Mouse (Mus musculus) kidney, adult 9 months (tissue): ENCODE measurements around the gene Cfap97.
"Not testable (repeated sequence)": the region's sequence is repeated elsewhere in the genome, so short reads cannot be mapped to it uniquely, and the experiment has no call there.

ENCODE experiments used
- DNase-seq: peaks from one replicate; pipeline ENCODE4 v3.0.0; 2022

The Cfap97 gene

DNA sequence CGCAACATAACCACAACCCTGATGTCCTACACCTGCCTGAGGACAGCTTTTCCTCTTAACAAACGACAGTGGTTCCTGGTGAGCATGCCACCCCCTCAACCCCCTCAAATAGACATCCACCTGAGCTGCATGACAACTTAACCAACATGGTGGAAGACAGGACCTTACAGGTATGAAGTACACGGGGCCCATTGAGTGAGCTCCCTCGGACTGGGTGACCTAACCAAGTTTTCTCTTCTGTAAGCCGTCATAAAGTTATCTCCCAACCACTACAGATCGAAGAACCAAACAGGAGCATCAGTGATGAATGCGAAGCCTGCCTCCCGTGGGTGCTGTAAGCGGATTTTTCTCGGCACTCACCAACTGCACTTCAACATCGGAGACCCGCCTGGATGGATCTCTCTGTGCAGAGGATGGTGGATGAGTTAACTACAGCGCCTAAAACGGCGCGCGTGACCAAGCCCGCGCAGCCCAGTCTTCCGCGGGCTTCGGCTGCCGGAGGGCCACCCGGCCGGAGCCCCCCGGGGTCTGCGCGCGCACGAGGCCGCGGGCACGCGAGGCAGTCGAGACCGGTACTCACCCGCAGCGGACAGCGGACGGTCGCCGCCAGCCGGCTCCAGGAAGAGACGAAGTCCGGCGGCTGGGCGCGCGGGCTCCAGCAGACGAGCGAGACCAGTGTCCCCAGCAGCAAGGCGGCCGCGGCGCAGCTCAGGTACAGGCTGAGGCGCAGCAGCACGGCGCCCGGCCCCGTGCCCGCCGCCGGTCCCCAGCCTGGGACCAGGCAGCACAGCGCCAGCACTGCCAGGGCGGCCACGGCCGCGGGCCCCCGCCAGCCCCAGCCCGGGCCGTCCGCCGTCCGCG lies at the start of gene Cfap97:
Gene Cfap97 (plus strand): TSS at position 570 of the 861 bp plus-strand sequence.
- peak; percentile 42 for DNase-seq

DNA sequence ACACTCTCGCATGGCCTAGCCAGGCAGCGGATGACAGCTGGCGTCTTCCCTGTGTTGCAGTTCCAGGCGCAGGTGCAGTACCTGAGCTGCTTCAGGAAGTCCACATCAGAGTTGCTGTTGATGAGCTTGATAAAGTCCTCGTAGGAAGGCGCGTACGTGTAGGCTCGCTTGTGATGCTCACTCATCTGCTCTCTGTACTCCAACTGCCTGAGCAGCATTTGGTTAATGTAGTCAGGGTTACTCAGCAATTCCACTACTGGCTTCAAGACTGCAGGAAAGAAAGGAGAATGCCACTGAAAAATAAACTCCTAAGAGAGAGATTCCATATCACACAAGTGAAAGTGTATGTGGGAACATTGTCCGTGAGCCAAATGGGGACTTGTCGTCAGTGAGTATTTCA lies 48.1 kb upstream of the Cfap97 start:
- no peak for DNase-seq

DNA sequence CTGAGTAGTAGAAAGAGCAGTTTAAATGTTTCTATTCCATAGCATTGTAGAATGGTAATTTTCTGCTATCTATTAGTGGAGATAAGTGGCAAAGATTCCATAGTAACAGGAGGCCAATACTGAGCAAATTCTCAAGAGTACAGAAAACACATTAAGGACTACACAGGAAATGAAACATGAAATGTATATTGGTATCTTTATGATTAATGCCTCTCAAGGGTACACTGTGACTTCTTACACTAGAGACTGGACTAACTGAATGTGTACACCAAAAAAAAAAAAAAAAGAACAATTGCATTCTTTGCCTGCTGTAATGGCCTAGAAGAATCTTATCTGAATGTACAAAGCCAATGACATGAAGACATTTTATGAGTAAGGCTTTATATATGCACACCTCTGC lies 43.9 kb upstream of the Cfap97 start:
- no peak for DNase-seq

DNA sequence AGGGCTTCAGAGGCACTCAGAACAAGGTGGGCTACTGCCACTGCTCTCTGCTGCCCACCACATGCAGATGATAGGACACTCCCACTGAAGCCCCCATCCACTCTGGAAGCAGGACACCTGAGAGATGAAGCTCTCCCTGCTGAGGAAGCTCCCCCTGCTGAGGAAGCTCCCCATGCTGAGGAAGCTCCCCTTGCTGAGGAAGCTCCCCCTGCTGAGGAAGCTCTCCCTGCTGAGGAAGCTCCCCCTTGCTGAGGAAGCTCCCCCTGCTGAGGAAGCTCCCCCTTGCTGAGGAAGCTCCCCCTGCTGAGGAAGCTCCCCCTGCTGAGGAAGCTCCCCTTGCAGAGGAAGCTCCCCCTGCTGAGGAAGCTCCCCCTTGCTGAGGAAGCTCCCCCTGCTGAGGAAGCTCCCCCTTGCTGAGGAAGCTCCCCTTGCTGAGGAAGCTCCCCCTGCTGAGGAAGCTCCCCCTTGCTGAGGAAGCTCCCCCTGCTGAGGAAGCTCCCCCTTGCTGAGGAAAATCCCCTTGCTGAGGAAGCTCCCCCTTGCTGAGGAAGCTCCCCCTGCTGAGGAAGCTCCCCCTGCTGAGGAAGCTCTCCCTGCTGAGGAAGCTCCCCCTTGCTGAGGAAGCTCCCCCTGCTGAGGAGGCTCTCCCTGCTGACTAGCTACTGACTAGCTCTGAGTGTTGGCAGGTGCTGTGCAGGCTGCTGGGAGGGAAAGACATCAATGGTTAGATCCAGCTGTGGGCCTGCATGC lies 38.0 kb upstream of the Cfap97 start:
- DNase-seq = not testable (repeated sequence)

DNA sequence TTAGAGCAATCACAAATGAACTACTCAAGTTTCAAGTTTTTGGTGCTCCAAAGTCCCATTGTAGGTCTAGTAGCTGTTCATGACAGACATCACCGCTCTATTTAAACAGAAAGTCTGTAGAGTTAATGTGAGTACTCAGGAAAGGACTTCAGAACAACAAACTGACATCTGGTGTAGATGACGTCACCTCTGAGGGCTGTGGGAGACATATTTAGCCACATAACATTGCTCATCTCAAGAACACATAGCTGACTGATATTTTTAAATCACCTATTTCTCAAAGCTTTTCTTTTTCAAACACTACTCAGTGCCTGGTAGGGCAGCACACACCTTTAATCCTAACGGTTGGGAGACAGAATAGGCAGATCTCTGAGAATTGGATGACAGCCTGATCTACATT lies 34.4 kb upstream of the Cfap97 start:
- DNase-seq = no peak

DNA sequence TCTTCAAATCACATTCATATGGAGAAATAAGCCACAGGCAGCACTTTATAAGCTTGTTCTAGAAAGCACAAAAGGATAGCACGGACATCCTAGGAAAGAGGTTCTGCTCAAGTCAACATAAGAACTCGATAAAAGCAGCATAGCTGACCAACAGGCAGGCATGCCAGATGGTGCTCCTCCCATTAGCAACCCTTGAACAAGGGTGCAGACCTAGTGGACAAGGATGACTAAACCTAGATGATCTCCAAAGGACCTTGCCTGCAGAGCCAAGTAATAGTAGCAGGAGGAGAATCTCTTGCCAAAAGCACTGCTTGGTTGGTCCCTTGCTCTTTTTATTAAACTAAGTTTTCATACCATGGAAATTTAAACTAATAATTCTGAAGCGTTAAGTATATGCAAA lies 32.4 kb upstream of the Cfap97 start:
- peak; percentile 65 for DNase-seq

DNA sequence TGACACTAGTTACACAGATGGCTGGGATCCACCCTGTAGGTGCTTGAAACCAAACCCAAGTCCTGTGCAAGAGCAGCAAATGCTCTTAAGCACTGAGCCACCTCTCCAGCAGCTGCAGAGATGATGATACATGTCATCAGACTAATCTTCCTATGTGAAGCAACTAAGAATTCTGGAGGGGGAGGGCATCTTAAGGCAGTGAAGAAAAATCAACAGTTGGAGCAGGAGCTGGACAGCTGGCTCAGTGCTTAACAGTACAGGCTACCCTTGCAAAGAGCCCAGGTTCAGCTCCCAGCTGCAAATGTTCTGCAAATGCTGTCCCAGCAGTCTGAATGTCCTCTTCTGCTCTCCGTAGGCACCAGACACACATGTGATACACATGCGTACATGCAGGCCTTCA lies 29.1 kb upstream of the Cfap97 start:
- no peak for DNase-seq

DNA sequence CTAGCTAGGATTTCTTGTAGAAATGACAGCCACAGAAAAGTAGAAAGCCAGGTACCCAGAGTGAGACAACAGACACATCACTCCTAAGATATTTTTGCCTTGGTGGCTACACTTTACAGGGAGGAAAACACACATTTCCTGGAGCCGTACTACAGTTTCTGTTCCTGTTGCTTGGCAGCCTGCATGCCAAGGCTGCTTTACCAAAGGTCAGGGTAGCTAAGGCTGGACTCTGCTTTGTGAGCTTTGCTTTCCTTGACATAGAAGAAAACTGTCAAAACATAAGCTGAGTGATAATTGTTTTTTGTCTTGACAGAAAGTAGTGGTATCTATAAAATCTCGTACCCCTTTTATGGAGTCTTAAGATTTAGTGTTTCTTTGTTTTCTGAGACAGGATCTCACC lies 21.1 kb upstream of the Cfap97 start:
- peak; percentile 69 for DNase-seq

DNA sequence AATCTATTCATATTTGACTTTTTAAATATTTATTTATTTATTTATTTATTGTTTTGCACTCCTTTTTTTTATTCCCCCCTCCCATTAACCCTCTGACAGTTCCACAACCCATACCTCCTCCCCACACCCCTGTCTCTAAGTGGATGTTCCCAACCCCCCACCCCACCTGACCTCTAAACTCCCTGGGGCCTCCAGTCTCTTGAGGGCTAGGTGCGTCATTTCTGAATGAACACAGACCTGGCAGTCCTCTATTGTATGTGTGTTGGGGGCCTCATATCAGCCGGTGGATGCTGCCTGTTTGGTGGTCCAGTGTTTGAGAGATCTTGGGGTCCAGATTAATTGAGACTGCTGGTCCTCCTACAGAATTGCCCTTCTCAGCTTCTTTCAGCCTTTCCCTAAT lies 16.0 kb upstream of the Cfap97 start:
- DNase-seq = not testable (repeated sequence)

DNA sequence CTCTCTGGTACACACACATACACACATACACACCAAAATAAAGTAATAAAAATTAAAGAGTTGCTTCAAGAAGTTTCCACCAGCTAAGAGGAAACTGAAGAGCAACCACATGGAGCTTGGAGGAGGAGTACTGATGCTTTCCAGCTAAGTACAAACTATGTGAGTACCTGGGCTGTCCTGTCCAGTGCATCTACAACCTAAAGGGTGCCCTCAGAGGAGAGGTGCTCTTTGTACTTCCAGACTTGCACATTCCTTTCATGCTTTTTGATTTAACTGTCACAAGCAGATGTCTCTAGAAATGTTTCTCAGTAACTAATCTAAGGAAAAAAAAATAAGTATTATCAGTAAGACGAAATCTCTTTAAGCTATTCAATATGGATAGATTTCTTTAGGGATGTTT lies 14.2 kb upstream of the Cfap97 start:
- DNase-seq = peak; percentile 55

DNA sequence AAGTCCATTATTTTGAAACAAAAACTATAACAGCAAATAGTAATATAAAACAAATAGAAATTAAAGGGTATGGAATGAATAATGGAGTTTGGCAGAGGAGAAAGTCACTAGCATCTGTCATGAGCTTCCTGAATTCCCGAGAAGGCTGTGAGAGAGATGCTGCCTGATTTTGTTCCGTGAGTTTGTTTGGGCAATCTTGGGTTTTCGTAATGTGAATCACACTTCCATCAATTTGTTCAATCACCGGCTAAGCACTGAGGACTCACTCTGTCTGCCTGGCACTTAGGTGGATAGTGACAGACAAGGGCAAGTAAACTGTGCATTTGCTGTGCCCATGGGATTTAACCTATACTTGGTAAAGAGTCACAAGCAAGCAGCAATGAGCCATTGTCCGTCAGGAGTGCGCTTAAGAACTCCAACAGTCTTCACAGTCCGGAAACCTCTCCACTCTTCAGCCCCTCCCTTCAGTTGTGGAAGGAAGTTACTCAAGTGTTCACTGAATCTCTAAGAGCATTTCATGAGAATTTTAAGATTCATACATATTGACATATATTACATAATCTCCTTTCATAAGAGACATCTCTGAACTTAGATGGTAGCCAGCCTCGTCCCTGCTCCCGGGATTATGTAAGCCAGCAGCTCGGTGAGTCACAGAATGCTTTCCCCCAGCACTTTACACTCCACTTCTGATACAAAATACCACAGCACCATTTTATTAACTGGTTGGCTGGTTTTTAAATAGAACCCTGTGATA lies 13.6 kb upstream of the Cfap97 start:
- DNase-seq = peak; percentile 34

DNA sequence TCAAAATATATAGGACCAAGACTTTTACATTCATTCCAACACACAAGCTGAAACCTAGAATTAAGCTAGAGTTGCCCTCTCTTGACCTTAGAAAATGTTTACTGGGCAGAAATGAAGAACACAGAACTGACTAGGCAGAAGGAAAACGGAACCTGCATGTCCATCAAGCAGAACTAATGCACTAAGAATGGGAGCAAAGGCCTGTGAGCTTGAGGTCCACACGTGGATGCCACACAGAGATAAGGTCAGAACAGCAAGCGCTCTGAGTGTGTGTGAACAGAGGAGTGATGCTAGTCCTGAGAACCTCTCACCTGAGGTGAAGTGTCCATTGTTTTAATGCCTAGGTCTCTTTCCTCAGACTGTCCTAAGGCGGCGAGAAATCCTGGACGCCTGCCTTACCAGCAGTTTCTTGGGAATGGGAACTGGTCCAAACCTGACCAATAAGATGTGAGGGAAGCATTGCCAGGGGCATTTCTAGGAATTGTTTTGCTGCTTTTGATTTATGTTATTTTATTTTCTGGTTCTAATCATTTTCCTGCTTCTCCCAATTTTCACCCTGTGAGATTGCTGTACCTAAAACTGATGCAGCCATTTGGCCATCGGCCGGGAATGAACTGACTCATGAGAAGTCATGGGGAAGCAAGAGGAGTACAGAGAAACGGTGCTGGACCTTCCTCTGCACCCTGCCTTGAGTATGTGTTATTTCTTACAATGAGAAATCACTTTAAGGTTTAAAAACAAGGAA lies 11.0 kb upstream of the Cfap97 start:
- DNase-seq = peak; percentile 72

DNA sequence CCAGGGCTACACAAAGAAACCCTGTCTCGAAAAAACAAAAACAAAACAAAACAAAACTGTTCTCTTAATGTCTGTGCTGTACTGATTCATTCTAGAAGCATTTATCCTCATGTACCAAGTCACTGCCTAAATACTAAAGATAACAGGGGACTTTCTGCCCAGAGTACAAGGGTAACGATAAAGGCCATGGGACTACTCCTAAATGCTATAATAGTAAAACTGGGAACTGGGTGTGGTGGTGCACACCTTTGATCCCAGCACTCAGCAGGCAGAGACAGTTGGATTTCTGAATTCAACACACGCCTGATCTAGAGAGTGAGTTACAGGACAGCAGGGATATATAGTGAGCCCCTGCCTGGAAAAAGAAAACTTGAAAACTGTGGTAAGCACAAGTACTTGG lies 9.9 kb upstream of the Cfap97 start:
- DNase-seq = no peak

DNA sequence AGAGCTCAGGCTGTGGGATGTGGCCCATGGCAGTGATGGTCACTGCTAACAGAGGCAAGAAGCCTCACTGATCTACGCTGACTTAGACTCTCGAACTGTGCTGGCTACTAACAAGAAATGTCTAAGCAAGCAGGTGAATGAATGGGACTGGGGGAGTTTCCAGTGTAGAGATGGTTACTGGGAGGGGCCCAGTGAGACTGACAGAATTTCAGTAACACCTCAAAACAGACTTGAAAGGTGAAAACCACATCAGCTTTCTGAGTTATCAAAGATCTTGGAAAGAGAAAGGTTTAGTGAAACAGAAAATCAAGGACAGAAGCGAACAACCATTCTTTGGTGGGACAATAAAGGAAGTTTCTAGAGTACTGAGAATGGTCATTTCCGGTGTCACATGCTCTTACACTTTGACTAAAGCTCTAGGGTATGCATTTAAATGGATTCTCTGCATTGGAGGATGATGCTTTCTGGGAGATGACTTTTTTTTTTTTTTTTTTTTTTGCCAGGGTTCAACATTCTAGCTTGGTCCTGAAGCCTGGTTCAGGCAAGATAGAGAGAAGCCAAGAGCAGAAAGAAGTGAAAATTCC lies 9.0 kb upstream of the Cfap97 start:
- DNase-seq = no peak

DNA sequence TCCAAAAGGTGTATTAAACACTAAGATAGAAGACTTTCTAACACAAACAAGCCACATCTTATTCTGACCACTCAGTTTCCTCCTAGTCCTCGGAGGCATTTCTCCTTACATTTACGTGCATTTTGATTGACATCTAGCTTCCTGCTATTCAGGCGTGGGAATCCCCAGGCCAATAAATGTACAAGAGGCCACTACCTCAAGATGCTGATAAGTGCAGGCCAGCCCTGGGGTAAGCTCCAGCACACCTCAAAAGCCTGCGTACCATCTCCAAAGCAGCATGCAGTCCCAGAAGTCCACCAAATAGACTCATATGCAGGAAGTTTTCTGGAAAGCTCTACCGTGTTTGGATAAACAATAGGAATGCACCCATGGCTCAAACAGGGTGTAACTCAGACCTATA lies 8.1 kb upstream of the Cfap97 start:
- DNase-seq = no peak

DNA sequence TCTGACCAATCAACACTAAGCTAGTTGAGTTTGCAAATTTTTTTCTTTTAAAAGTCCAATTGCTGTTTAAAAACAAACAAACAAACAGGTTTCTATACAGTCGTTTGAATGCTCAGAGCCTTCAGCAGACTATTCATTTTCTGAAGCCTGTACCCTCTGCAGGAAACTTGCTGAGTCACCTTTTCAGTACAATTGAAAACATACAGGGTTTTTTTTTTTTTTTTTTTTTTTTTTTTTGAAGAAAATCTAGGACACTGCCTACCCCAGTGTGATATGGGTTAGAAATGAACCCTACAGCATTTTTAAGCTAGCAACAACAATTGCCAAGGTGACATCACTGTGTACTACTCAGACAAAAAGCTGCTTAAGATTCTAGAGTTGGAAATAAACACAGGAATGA lies 7.6 kb upstream of the Cfap97 start:
- no peak for DNase-seq

DNA sequence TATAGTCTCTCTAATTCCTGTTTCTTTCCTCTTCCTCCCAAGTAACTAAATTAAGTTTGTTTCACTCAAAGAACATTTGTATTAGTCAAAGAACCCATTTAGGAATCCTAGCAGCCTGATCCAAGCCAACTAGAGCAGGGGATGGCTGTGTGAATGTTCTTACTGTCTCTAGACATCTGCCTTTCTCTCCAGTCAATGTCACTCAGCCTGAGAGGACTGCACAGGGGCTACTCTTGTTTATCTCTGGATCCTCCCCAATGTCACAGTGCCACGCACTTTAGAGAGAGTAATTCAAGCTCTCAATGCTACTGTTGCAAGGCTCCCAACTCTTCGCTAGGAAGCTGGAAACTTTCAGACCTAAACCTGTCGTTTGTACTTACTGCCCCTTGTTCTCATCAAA lies 5.4 kb upstream of the Cfap97 start:
- DNase-seq = no peak

DNA sequence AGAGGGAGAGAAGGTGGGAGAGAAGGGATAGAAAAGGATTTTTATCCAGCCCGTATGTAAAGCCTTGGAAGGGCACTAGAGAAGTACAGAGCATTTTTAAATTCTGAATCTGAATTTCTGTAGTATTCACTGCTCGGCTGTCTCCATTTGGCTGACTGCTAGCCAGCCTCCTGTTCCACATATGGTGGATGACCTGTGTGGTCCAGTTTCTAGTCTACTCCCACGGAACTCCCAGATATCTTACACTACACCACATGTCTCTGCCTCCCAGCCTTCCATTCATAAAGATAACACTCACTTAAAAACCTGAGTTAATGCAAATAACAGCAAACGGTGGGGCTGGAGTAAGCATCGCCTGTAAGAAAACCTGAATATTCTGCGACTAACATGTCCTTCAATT lies 2.3 kb upstream of the Cfap97 start:
- no peak for DNase-seq

DNA sequence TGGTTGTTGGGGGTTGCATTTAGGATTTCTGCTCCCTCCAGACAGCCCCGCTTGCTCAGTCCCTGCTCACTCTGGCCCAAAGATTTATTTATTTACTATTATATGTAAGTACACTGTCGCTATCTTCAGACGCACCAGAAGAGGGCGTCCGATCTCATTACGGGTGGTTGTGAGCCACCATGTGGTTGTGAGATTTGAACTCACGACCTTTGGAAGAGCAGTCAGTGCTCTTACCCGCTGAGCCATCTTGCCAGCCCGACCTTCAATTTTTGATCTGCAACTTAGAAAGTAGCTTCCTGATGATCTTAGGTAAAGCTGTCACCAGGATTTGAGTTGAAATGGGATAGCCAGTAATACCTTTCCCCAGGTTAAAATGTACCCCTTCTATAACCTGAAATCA lies 1.8 kb upstream of the Cfap97 start:
- no peak for DNase-seq

DNA sequence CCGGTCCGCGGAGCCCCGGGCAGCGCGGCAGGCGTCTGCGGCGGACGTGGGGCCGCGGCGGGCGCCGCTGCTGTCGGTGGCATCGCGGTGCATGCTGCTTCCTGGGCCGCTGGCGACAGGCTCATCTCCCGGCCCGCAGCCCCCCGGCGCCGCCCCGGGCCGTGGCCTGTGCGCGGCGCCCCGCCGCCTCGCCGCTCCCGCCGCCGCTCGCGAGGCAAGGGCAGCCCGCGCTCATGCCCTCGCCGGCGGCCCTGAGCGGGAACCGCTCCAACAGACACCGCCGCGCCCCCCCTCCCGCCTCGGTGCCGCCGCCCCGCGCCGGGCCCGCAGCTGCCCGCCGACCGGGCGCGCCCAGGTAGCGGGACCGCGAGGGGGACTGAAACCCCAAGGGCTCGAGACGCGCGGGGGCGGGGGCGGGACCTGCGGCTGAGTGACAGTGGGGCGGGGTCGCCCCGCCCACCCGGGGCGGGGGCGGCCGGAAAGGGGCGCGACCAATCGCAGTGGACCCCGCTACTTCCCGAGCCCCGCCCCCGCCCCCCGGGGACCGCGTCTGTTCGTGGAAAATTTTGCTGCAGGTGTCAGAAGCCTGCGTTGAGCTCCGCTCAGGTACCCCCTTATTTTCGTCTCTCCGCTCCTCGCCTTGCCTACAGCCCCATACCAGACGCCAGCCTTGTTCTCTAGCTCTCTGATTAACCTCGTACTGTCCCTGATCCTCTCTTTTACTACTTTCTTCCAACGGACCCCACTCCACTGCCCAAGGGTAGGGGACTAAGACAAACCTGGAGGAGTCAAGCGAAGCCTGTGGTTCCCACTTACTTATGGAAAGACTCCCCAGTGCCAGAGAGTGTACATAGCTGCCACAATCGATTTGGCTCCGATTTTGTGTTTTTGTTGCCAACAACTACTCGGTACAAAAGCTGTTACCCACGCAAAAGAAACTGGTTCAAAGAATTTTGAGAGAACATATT lies 777 bp downstream of the Cfap97 start, which contains the start of gene Snx25:
Gene Snx25 (minus strand): TSS at position 96 of the 968 bp plus-strand sequence.
- DNase-seq = peak; percentile 90

DNA sequence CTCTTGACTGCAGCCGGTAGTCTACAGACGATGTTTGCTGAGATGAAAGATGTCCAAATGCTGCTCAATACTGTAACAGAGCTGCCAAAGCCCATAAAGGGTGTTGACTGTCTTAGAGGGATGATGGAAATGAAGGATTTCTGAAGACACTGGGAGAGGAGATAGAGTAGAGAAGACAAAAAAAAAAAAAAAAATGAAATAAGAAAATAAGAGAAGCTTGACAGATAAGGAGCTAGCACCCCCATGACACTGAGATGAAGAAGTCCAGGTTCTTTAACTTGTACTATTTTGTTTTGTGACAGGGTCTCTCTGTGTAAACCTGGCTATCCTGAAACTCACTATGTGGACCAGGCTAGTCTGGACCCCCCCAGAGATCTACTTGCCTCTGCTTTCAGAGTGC lies 1.5 kb downstream of the Cfap97 start:
- no peak for DNase-seq
